Mouse (Mus musculus): ENCODE data around the gene Aebp1.
"Not testable (repeated sequence)": the region's sequence is repeated elsewhere in the genome, so short reads cannot be mapped to it uniquely, and the experiment has no call there.

The Aebp1 gene

DNA sequence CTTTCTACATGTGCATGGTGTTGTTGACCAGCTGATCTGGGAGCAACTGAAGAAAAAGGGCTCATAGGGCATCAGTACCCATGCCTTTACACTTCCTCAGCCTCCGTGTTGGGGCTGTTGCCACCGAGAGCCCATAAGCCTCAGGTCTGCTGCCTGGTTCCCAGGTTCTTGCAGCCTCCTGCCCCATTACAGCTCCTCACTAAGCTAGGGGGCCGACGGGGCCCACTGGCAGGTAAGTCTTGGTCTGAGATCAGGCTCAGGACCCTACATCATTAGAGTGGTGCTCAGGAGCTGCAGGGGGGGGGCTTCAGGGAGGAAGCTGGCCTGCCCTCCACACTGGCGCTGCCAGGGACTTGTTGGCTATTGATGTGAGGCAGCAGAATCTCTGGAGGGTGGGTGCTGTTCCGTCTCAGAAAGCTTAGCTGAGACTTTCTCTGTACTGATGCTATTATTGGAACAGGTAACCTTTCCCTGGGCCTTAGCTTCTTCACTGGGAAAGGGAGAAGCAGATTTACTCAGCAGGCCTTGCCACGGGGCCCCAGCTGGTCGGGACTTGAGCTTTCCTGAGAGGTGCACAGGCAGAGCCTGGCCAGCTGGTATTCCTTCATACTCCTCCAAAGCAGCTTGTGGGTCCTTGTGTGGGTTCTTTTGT is 5.1 kb upstream of the Aebp1 start:
- no peak for DNase-seq

DNA sequence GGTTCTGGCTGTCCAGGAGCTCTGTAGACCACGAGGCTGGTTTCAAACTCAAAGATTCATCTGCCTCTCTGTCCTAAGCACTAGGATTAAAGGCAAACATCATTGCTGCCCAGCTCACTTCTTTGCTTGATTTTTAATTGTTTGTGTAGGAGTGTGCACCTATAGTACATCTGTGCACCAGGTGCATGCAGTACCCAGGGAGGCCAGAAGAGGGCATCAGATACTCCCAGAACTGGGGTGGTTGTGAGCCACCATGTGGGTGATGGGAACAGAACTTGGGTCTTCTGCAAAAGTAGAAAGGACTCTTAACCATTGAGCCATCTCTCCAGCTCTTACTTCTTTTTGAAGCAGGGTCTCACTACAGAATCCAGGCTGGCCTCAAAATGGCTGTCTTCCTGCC is 3.0 kb upstream of the Aebp1 start:
- DNase-seq: no peak

DNA sequence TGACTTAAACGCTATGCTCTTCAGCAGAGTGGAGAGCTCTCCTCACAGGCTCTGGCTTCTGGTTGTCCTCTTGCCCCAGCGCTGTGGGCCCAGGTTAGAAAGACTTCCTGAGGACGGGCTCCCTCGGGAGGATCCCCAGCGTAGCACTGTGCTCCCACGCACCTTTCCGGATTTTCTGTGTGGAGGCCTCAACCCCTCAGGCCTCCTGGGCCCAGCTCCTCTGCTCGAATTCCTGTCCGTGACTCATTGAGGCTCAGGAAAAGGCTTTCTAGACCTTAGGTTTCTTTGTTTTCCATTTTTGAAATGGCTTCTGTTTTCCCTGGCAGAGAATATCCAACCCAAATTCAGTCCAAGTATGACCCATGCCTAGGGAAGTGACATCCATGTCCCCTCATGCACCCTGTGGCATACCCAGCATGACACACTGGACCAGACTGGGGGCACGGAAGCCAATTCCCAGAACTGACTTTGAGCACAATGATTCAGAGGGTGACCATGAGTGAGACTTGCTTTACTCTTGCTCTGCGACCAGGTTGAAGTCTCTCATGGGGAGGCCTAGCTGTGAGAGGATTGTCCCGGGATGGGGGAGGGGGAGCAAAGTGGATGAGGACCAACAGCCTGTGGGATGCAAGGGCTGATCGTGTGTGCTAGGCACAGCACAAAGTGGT is 1.7 kb upstream of the Aebp1 start:
- no peak for DNase-seq

DNA sequence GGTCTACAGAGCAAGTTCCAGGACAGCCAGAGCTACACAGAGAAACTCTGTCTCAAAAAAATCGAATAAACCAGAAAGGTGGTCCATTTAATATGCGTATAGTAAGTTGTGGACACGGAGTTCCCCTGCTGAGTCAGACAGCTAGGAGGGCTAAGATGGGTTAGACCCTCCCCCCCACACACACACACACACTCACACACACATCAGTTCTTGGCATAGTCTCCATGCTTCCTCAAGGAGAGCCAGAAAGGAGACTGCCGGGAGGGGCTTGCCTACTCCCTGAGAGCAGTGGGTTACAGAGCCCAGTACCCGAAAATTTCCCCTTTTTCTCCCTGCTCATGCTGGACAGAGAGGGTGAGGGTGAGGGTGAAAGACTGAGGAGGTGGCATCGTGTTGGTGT is 1.1 kb upstream of the Aebp1 start:
- no peak for DNase-seq

DNA sequence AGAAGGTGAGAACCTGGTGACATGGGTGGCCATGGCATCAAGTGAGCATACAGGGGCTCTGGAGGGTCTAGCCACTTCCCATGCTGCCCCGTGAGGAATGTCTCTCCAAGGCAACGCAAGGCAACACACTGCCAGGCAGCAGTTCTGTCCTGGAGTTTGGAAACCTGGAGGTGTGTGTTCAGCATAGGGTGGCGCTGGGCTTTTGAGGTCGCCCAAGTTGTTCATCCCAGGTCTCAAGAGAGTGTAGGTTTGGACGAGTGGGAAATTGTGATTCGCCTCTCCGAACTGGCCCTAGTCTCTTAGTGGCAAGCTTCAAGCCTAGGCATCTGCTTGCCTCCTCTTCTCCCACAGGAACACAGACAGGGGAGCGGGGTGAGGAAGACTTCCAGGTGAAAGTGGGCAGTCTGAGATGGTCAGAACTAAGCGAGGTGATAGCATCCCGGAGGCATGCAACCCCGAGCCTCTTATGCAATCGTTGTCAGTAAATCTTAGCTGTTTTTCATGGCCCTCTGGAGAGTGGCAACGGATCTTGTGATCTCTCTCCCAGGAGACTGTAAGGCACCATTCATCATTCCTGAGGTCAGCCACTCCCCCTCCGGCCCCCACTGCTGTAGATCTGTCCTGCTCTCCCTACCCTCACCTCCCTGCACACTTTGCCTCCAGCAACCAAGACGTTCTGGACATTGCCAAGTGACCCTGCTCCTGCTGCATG is 803 bp downstream of the Aebp1 start:
- DNase-seq: no peak

DNA sequence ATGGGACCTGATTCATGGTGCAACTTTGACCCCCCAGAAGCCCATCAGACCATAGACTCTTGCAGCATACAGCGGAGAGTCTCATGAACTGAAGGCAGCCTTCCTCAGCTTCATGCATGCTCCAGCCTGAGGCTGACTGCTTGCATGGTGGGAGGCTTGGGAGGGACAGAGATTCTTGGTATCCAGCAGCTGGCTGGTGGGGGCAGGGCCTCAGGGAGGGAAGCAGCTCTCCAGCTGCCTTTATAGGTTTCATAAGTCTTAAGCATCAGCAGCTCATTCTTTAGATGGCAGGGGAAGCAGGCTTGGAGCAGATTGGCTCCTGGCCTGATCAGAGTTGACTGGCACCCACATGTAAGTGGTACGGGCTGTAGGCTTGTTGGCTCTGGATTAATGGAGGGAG is 5.4 kb downstream of the Aebp1 start:
- DNase-seq: no peak

DNA sequence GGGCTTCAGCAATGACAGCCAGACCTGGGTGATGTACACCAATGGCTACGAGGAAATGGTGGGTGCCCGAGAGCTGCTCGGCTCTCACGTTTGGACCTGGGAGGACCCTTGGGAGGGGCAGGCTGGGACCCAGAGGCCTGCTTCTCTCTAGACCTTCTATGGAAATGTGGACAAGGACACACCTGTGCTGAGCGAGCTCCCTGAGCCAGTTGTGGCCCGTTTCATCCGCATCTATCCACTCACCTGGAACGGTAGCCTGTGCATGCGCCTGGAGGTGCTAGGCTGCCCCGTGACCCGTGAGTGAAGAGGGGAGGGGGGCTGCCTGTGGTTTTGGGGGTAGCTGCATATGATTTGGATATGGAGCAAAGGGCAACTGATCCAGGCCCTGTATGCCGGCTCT is 6.6 kb downstream of the Aebp1 start:
- DNase-seq: no peak

DNA sequence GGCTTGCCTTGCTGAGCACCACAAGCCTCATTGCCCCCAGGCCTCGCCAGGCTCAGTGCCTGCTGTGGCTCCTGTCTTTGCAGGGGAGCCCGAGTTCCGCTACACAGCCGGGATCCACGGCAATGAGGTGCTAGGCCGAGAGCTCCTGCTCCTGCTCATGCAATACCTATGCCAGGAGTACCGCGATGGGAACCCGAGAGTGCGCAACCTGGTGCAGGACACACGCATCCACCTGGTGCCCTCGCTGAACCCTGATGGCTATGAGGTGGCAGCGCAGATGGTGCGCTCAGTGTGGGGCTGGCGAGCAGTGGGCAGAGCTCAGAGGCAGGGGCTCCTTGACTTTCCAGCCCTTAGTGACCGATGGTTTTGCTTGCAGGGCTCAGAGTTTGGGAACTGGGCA is 7.6 kb downstream of the Aebp1 start:
- DNase-seq: no peak

DNA sequence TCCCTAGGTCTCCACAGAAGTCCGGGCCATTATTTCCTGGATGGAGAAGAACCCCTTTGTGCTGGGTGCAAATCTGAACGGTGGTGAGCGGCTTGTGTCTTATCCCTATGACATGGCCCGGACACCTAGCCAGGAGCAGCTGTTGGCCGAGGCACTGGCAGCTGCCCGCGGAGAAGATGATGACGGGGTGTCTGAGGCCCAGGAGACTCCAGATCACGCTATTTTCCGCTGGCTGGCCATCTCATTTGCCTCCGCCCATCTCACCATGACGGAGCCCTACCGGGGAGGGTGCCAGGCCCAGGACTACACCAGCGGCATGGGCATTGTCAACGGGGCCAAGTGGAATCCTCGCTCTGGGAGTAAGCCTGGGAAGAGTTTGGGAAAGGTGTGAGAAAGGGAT is 8.3 kb downstream of the Aebp1 start:
- no peak for DNase-seq

DNA sequence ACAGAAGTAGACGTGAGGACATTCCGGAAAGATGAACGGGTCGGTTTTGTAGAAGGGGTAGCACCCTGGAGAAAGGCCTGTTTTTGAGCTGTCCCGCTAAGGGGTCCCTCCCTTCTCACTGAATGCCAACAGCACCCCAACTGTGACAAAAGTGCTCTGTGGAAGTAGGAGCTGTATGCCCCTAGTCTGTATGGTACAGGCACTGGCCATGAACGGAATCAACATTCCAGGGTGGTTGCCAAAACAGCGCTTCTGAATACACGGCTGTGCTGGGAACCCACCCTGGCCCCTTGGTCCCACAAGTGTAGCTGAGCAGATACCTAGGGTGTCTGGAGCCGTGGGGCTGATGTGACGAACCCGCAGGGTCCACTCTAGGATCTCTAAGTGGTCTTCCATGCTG is 11.0 kb downstream of the Aebp1 start:
- DNase-seq: no peak

DNA sequence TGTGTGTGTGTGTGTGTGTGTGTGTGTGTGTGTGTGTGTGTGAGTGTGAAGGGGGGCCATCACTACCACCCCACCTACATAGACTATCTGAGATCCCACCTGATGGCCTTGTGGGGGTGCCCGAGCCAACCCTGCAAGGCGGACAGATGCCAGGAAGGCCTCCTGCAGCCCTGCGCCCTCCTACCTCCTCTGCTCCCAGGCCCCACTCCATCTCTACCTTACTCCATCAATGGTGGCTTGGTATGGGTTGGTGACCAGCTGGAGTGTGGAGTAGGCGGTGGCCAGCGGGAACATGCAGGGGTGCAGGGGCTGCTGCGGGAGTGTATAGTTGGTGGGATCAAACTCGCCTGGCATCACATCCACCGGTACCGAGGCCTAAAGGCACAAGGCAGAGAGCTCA is 11.4 kb downstream of the Aebp1 start:
- DNase-seq: no peak

DNA sequence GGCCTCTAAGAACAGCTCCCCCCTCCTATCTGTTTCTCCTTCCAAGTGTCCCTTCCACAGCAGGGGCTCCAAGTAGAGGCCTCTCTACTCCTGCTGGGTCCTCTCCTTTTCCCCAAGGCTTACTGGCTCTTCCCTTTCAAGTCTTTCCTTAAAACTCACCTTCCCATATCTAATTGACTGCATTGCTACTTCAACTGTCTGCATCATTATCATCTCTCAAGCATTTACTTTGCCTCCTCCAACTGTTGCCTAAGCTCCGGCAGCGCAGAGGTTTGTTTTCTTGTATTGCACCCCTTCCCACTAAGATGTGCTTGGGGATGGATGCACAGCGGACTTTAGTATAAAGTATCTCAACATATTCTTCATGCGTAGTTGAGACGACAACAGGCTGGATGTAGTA is 15.7 kb downstream of the Aebp1 start:
- DNase-seq: no peak

DNA sequence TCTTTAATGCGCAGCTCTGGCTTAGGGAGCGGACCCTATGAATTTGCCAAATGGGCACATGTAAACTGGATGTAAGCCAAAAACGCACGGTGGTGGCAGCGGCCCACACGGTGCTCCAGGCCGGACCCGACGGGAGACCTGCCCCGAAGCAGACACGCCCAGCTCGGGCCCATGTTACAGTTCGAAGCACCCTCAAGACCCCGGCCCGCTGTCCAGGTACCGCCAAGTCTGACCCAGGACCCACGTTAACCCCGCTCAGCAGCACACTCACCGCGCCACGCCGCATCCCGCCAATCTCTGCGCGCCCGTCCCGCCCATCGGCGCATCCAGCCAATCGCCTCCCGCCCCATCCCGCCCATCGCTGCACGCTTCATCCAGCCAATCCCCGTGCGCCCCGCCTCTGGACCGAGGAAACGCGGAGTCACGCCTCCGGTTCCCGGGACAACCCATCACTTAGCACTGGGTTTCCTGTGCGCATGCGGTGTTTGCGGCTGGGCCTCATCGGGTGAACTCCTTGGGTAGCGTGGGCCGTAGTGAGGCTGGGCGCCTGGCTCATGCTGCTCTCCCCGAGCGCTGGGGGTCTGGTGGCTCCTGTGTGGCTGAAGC is 16.3 kb downstream of the Aebp1 start, which contains the start of gene Pold2:
Pold2 (minus strand) TSS at position 372 of the 606 bp plus-strand sequence.
- peak; percentile 98 for DNase-seq

DNA sequence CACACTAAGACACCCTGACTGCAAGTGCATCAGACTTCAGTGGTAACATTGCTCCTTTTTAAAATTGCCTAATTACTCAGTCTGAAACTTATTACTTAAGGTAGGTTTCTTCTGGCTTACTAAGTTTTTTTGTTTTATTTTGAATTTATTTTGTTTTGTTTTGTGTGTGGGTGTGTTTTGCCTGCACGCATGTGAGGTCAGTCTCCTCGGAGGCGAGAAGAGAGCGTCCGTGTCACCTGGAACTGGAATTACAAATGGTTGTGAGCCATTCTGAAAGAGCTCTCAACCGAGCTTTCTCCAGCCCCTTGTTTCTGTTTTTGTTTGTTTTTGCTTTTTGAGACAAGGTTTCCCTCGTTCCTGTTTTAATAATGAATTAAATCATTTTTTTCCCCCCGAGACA is 16.9 kb downstream of the Aebp1 start:
- DNase-seq: no peak

DNA sequence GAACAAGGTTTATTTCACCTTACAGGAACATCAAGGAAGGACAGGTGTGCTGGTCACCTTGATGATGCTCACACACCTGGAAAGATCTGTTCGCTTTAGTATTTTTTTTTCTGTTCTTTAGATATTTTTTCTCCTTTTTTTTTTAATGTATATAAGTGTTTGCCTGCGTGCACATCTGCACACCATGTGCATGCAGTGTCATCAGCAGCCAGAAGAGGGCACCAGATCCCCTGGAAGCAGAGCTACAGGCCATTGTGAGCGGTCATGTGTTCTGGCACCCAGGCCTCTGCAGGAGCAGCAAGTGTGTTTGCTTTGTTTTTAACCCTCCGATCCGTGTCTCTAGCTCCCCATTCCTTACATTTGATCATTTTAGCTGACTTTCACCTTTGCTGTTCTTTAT is 18.2 kb downstream of the Aebp1 start:
- DNase-seq: peak; percentile 67

DNA sequence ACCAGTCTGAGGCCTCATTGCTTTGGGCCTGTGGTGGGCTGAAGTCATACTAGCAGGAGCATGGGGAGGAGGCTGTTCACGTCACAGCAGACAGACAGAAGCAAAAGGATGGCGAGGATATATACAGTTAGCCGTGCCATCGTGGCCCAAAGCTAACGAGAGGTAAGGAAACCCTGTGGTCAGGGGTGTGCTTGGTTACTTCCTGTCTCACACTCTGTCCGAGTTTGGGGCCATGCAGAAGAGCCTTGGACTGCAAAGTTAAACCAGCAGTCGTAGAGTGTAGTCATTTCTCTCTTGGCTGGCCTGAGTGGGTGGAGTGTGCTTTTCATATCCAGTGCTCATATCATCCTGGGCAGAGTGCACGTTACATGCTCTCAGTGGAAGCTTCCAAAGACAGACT is 20.8 kb downstream of the Aebp1 start:
- peak; percentile 18 for DNase-seq

DNA sequence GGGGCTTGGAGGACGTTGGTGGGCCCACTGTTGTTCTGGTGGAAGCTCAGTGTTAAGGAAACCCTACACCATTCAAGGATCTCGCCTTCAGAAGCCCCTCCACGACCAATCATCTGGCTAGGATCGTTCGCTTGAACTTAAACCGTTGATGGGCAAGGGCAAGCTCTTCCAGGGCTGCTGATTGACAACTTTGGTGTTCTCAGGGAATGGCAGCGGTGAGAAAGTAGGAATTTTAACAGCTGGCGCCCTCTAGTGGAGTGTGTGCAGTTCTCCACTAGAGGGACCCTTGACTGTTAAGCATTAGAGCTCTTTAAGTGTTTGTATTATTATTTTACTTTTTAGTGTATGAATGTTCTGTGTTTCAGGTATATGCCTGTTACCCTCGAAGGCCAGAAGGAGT is 24.4 kb downstream of the Aebp1 start:
- DNase-seq: peak; percentile 67

DNA sequence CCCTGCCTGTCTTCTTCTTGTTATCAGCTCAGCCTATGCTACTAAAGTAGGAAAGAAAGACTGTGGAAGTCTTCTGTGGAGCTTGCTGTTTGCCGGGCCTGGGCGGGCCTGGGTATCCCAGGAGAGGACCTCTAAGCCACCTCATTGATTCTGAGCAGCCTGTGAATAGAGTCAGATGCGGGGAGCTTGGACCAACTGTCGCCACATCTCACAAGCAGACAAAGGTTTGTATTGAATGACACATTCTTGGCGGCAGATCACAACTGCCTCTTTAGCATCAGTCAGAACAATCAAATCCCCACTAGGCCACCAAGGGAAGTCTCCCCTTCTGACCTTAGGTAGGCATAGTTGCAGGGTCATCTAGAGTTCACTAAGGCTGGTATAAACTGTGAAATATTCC is 25.5 kb downstream of the Aebp1 start:
- DNase-seq: no peak

DNA sequence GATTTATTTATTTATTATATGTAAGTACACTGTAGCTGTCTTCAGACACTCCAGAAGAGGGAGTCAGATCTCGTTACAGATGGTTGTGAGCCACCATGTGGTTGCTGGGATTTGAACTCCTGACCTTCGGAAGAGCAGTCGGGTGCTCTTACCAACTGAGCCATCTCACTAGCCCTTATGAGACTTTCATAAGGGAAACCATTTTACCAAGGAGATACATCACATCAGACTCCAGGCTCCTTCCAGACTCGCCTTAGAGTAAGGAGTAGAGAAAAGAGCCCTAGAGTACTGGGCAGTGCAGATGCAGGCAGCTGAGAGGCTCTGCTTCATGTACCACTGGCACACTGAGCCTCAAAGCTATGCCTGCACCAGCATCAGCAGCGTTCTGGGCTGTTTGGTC is 26.8 kb downstream of the Aebp1 start:
- not testable (repeated sequence) for DNase-seq

DNA sequence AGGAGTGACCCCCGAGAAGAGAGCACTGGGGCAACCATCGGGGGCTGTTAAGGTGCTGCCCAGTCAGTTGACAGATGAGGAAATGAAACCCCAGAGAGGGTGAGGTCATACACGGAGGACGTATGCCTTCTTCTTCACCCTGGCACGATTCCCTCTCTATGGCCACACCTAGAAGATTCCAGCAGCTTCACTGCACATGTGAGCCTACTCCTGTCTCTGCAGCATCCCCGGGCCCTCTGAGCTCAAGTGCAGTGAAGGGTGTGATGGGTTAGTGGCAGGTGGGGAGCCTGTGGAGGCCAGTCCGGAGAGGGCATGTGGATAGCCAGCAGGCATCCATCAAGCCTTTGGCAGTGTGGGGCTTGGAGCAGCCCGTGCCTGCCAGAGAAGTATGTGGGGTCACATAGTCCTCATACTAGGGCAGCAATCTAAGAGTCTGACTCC is 30.4 kb downstream of the Aebp1 start:
- no peak for DNase-seq

DNA sequence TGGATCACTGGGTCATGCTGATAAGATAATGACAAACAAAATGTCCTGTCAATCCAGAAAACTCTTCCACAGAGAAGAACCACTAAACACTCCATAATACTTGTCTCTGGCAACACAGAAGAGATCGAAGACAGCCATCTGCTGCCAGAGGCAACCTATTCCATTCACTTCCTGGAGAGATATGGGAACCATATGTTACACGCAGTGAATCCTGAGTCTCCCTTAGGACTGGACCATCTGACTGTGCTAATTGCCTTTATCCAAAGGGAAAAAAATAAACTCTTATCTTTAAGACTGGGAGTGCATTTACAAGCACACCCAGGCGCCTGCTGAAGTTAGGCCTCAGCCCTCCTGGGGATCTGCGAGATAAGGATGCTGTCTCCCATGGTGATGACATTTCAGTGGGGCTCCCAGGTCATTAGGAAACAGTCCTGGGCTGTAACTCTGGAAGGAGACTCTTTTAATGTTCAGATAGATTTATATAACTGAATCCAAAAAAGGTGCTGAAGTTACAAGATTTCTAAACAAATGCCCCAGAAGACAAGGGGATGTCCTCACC is 31.1 kb downstream of the Aebp1 start:
- no peak for DNase-seq

DNA sequence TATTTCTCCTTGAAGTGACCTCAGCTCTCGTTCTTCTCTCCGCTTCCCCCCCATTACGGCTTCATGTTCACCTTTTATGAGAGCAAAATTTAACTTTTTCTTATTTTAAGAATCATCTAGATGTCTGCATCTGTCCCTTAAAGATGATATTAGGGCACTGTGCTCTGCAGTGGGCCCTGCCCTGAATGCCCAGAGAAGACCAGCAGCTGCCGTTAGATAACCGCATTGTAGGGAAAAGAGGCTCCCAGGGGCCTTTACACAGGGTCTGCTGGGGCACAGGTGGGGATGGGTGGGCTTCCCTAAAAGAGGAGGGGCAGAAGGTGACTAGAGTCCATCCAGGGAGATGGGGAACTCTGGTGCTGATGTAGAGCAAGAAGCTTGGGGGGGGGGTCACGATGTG is 32.1 kb downstream of the Aebp1 start:
- DNase-seq: no peak

DNA sequence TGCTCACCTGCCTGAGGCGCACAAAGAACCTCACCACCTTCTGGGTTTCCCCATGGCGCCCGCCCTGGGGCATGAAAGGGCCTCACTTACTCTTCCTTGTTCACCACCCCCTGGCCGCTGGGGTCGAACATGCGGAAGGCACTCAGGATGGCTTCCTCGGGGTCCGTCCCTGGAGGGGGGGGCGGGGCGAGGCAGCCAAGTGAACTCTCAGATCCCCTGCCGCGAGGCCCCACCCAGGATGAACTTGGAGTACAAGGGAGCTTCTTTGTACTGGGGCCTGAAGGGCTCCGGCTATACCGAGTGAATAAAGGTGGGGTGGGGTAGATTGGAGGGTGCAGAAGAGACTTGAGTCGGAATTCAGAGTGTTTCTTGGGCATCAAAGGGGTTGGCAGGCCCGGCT is 35.5 kb downstream of the Aebp1 start:
- DNase-seq: peak; percentile 16

DNA sequence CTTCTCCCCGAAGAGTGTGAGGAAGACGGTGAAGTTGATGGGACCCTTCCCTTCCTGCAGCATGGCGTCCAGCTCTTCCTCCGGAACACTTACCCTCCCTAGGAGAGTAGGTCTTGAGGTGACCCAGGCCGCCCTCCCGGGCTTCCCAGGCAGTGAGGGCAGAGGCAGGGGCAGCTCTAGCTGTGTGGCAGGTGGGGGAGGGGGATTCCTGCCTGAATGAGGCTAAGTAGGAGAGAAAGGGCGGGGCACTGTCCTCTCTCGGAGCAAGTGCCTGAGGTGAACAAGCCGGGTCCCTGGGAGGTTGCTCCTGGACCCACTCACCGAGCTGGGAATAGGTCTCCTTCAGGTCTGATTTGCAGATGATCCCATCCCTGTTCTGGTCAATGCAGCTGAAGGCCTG is 36.1 kb downstream of the Aebp1 start:
- DNase-seq: no peak

All from thymus, postnatal 14 days (tissue).